Mouse (Mus musculus) liver, postnatal 0 days (tissue): ENCODE results near the gene Jade1.

Source experiments
- CTCF ChIP-seq: sonication (generic); IDR thresholded peaks from 2 replicates; pipeline ENCODE4 v1.5.1; 2016; ENCODE audit warnings: antibody characterized with exemption, low read depth
- EP300 ChIP-seq: IDR thresholded peaks from 2 replicates; pipeline ENCODE4 v1.6.1; 2016; ENCODE audit warnings: antibody characterized with exemption, low read depth, mild to moderate bottlenecking

DNA sequence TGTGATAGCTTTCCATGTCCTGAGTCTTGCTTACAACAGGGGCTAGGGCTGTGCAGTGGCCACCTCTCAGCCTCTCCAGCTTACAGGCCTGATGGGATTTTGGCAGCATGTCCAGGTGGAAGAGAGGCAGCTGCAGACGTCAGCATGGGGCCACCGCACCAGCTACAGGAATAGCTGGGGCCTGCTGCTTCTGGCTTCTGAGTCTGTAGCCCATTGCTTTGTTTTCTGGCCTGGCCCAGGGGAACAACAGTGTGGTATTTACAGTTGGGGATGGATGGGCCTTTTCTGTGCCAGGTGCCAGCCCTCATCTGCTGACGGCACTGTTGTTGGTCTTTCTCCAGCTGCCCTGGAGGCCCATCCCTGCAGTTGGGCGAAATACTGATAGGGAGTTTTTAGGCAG is 28.1 kb downstream of the Jade1 start:
- TF ChIP-seq CTCF: no peak
- TF ChIP-seq EP300: no peak
